Mouse (Mus musculus): ENCODE measurements around the gene Nav2. TPM values are rescaled to one million over a fixed set of nuclear protein-coding genes. Genes with fewer than 3 reads are reported as not detected.

Nav2 gene
- polyA plus RNA-seq, 1 experiment from 2014 or later = 7.5 TPM

DNA sequence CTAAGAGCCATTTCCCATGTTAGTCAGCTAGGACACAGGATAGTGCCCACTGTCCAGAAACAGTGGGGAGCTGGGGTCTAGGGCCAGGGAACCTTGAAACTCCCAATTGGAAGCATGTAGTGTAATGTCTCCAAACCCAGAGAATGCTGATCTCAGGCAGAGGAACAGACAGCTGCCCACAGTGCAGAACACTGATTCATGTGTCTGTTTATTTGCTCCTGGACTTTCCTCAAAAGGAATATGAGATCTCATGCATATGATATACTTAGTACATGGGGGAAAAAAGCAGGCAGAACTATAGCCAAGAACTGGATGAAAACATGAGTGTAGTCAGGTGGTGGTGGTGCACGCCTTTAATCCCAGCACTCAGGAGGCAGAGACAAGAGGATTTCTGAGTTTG lies 297.0 kb downstream of the Nav2 start:
- WGBS = 90% methylated on average over 1 of the region's 1 CpGs
- ATAC-seq (ENCODE audit: insufficient number of reproducible peaks, low FRiP score, low TSS enrichment, low read depth) = no peak

DNA sequence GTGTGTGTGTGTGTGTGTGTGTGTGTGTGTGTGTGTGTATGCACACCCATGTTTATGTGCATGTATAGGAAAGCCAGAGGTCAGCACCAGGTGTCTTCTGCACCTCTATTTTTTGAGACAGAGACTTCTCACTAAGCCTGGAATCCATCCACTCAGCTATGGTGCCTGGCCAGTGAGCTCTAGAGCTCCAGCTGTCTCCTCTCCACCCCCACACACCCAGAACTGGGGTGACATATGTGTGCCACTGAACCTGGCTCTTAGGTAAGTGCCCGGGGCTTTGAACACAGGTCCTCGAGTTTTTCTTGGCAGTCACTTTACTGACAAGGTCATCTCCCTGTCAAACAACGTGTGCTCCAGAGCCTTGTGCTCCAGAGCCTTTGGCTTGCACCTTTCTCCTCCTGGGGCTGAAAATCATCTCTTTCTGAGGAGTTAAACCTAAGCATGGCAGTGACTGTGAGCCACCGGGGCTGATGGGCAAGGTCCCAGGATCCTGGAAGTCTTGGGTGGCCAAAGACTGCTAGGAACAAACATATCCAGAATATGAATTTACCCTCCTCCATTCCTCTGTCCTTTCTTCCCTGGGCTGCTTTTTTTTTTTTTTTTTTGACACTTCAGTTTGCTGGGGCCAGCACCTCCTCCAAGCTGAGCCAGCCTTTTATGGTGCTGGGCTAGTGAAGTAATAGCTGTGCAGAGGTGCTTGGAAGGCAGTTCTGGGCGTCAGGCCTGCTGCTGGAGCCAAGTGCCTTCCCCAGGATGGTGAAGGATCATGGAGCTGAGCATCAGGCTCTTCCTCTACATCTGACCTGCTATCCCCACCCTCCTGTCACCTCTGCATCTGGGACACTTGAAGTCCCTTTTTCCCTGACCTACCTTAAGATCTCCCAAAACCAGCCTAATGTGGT lies 298.5 kb downstream of the Nav2 start:
- no peak for DNase-seq (ENCODE audit: low spot score)
- H3K36me3 ChIP-seq (ENCODE audit: control insufficient read depth, insufficient read depth, low read length) = no peaks in the 10 kb centered on the region
- no peak for ATAC-seq (ENCODE audit: insufficient number of reproducible peaks, low FRiP score, low TSS enrichment, low read depth)
- no peaks in the 10 kb centered on the region for H3K9me3 ChIP-seq (ENCODE audit: control insufficient read depth, low read length)
- no peaks in the 10 kb centered on the region for H3K27me3 ChIP-seq (ENCODE audit: control insufficient read depth, insufficient read depth, low read length)
- H3K4me2 ChIP-seq (ENCODE audit: low read depth, severe bottlenecking) = no peak overlapping the region
- no peak overlapping the region for H3K4me3 ChIP-seq (ENCODE audit: low read depth, low read length)
- no peak overlapping the region for H3K9ac ChIP-seq (ENCODE audit: low read length)
- no peaks in the 10 kb centered on the region for H3K4me1 ChIP-seq (ENCODE audit: control insufficient read depth, insufficient read depth, low read length)
- no peak overlapping the region for H3K27ac ChIP-seq (replicated peaks; ENCODE audit: low read depth, low read length)
- WGBS = 66% methylated on average over 5 of the region's 5 CpGs

More for the DNA sequence above, 297.0 kb downstream of the Nav2 start:
- H3K27me3 ChIP-seq (ENCODE audit: control insufficient read depth, insufficient read depth, low read length) = no peaks in the 10 kb centered on the region
- no peaks in the 10 kb centered on the region for H3K36me3 ChIP-seq (ENCODE audit: control insufficient read depth, insufficient read depth, low read length)
- H3K27ac ChIP-seq (replicated peaks; ENCODE audit: low read depth, low read length) = no peak overlapping the region
- no peak overlapping the region for H3K4me3 ChIP-seq (ENCODE audit: low read depth, low read length)
- no peak overlapping the region for H3K4me2 ChIP-seq (ENCODE audit: low read depth, severe bottlenecking)
- H3K9me3 ChIP-seq (ENCODE audit: control insufficient read depth, low read length) = no peaks in the 10 kb centered on the region
- H3K4me1 ChIP-seq (ENCODE audit: control insufficient read depth, insufficient read depth, low read length) = no peaks in the 10 kb centered on the region
- no peak overlapping the region for H3K9ac ChIP-seq (ENCODE audit: low read length)
- no peak for DNase-seq (ENCODE audit: low spot score)

DNA sequence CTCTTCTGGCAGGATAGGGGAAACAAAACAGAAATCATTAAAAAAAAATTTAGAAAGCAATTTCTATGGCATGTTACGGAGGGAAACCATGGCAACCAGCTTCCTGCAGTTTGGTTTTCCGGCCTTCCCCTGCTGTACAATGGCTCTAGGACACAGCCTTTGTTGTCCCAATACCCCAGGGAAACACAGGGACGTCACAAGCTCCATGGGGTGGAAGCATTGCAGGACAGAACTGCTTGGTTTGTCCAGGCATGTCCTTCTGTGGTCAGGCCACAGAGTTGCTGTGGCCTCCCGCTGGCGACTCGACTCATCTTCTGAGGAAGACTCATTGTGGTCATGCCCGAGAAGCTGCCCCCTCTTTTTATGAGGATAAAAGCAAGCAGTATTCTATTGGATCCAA lies 301.0 kb downstream of the Nav2 start:
- DNase-seq (ENCODE audit: low spot score) (no peak), ATAC-seq (ENCODE audit: insufficient number of reproducible peaks, low FRiP score, low TSS enrichment, low read depth) (no peak)
- no peak overlapping the region for H3K27ac ChIP-seq (replicated peaks; ENCODE audit: low read depth, low read length)
- H3K9ac ChIP-seq (ENCODE audit: low read length) = no peak overlapping the region
- WGBS = 81% methylated on average over 7 of the region's 7 CpGs
- no peak overlapping the region for H3K4me3 ChIP-seq (ENCODE audit: low read depth, low read length)
- no peak overlapping the region for H3K4me2 ChIP-seq (ENCODE audit: low read depth, severe bottlenecking)
- H3K36me3 ChIP-seq (ENCODE audit: control insufficient read depth, insufficient read depth, low read length) = no peaks in the 10 kb centered on the region
- H3K27me3 ChIP-seq (ENCODE audit: control insufficient read depth, insufficient read depth, low read length) = no peaks in the 10 kb centered on the region
- no peaks in the 10 kb centered on the region for H3K4me1 ChIP-seq (ENCODE audit: control insufficient read depth, insufficient read depth, low read length)
- no peaks in the 10 kb centered on the region for H3K9me3 ChIP-seq (ENCODE audit: control insufficient read depth, low read length)

DNA sequence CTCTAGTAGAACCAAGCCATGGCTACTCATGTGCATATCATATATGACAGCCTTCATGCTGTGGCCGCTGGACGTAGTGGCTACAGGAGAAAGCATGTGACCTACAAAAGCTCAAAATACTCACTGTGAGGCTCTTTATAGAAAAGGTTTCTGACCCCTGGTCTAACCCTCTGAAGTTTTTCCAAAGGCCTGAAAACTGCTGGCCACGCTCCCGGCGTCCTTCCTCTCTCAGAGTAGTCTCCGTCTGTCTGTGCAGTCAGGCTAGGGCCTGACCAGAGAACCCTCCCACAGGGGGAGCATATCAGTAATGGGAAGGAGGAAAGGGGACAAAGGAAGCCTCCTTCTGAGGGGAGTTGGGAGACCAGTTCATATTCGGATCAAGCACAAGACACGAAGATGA lies 302.2 kb downstream of the Nav2 start:
- DNase-seq (ENCODE audit: low spot score) (no peak), ATAC-seq (ENCODE audit: insufficient number of reproducible peaks, low FRiP score, low TSS enrichment, low read depth) (no peak)

DNA sequence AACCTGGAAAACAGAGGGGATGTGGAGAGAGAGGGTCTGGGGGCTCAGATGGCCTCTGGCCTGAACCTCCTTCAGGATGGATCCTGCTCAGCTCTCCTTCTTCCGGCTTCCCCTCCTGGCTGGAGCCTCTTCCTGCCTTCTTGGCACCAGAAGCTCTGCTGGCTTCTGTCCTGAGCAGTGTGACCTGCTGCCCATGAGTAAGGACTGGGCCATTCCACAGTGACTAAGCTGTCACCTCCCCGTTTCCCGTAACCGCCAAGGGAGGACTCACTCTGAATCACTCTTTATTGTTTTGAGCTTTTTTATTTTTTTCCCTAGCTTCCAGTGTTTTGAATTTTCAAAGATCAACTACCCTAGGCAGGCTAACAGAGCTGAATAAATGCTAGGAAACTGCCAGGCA lies 304.5 kb downstream of the Nav2 start:
- Histone ChIP-seq H3K9me3 (ENCODE audit: control insufficient read depth, low read length) (no peaks in the 10 kb centered on the region), H3K4me2 (ENCODE audit: low read depth, severe bottlenecking) (no peak overlapping the region), H3K36me3 (ENCODE audit: control insufficient read depth, insufficient read depth, low read length) (no peaks in the 10 kb centered on the region), H3K9ac (ENCODE audit: low read length) (no peak overlapping the region), H3K4me1 (ENCODE audit: control insufficient read depth, insufficient read depth, low read length) (peaks cover 5% of the 10 kb centered on the region; the same call in 1 of the 2 replicates), H3K27me3 (ENCODE audit: control insufficient read depth, insufficient read depth, low read length) (no peaks in the 10 kb centered on the region), H3K4me3 (ENCODE audit: low read depth, low read length) (no peak overlapping the region), H3K27ac (replicated peaks; ENCODE audit: low read depth, low read length) (no peak overlapping the region)
- ATAC-seq (ENCODE audit: insufficient number of reproducible peaks, low FRiP score, low TSS enrichment, low read depth) = no peak
- DNase-seq (ENCODE audit: low spot score) = no peak
- 91% methylated on average over 4 of the region's 4 CpGs for WGBS

More for the DNA sequence above, 302.2 kb downstream of the Nav2 start:
- 90% methylated on average over 8 of the region's 8 CpGs for WGBS
- Histone ChIP-seq H3K9ac (ENCODE audit: low read length) (no peak overlapping the region), H3K4me1 (ENCODE audit: control insufficient read depth, insufficient read depth, low read length) (no peaks in the 10 kb centered on the region), H3K4me2 (ENCODE audit: low read depth, severe bottlenecking) (no peak overlapping the region), H3K36me3 (ENCODE audit: control insufficient read depth, insufficient read depth, low read length) (no peaks in the 10 kb centered on the region), H3K9me3 (ENCODE audit: control insufficient read depth, low read length) (no peaks in the 10 kb centered on the region), H3K27me3 (ENCODE audit: control insufficient read depth, insufficient read depth, low read length) (no peaks in the 10 kb centered on the region), H3K27ac (replicated peaks; ENCODE audit: low read depth, low read length) (no peak overlapping the region), H3K4me3 (ENCODE audit: low read depth, low read length) (no peak overlapping the region)

DNA sequence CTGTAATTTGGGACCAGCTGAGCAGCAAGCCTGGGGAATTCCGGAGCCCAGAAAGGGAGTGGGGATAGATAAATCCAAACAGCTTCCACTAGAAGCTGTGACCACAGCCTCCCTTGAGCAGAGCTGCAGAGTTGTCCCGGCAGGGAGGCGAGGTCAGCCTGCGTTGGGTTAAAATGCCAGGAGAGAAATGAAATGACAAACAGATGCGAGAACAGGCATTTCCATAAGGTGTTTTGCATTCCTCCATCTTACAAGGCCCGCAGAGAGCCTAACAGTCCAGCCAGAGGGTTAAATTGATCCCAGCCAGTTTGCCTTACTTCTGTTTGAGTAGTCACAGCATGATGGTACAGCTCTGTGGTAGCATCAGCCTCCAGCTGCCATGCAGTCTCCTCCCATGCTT lies 309.3 kb downstream of the Nav2 start:
- peaks cover 5% of the 10 kb centered on the region; the same call in 1 of the 2 replicates for H3K4me1 ChIP-seq (ENCODE audit: control insufficient read depth, insufficient read depth, low read length)
- H3K27me3 ChIP-seq (ENCODE audit: control insufficient read depth, insufficient read depth, low read length) = no peaks in the 10 kb centered on the region
- peak; percentile 32 for DNase-seq (ENCODE audit: low spot score)
- H3K27ac ChIP-seq (replicated peaks; ENCODE audit: low read depth, low read length) = no peak overlapping the region
- WGBS = 33% methylated on average over 6 of the region's 6 CpGs
- no peak overlapping the region for H3K4me2 ChIP-seq (ENCODE audit: low read depth, severe bottlenecking)
- H3K36me3 ChIP-seq (ENCODE audit: control insufficient read depth, insufficient read depth, low read length) = no peaks in the 10 kb centered on the region
- no peak overlapping the region for H3K9ac ChIP-seq (ENCODE audit: low read length)
- 0 out of 2 replicates have a peak, but pooled peaks have one; percentile 44 for ATAC-seq (ENCODE audit: insufficient number of reproducible peaks, low FRiP score, low TSS enrichment, low read depth)
- H3K4me3 ChIP-seq (ENCODE audit: low read depth, low read length) = no peak overlapping the region
- H3K9me3 ChIP-seq (ENCODE audit: control insufficient read depth, low read length) = no peaks in the 10 kb centered on the region

DNA sequence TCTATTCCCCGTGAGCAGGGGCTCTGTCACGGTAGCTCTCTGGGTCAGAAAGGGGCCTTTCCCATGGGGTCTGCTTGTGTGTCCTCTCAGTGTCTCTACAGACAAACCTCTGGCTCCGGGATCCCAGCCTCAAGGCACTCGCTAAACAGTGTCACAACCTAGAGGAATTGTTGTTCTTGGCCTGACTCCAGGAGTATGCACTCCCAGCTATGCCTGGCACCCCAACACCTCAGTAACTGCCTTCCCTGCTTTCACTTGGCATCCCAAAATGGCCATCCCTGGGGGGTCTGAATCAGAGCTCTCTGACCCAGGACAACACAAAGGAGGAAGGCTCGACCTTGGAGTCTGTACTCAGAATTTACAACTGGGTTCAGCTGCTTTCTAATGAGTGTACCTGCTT lies 317.2 kb downstream of the Nav2 start:
- 80% methylated on average over 5 of the region's 5 CpGs for WGBS
- no peaks in the 10 kb centered on the region for H3K9me3 ChIP-seq (ENCODE audit: control insufficient read depth, low read length)
- no peak for DNase-seq (ENCODE audit: low spot score)
- no peak overlapping the region for H3K27ac ChIP-seq (replicated peaks; ENCODE audit: low read depth, low read length)
- no peak overlapping the region for H3K9ac ChIP-seq (ENCODE audit: low read length)
- H3K27me3 ChIP-seq (ENCODE audit: control insufficient read depth, insufficient read depth, low read length) = no peaks in the 10 kb centered on the region
- H3K36me3 ChIP-seq (ENCODE audit: control insufficient read depth, insufficient read depth, low read length) = no peaks in the 10 kb centered on the region
- ATAC-seq (ENCODE audit: insufficient number of reproducible peaks, low FRiP score, low TSS enrichment, low read depth) = no peak
- no peak overlapping the region for H3K4me2 ChIP-seq (ENCODE audit: low read depth, severe bottlenecking)
- H3K4me3 ChIP-seq (ENCODE audit: low read depth, low read length) = no peak overlapping the region
- H3K4me1 ChIP-seq (ENCODE audit: control insufficient read depth, insufficient read depth, low read length) = no peaks in the 10 kb centered on the region

DNA sequence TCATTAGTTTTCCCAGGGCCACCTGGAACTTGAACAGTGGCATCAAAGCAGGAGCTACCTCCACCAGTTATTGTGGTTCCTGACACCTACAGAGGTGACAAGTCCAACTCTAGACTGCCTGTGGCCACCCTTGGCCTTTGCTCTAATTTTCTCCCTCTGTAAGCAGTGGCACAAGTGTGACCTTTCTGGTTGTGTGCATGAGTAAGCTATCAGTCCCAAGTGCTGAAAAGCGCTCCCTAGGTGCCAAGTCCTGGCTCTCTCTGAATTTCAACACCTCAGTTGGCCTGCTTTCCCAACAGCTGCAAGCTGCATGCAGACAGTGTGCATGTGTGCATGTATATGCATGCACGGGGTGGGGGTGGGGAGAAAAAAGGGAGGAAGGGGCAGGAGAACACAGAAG lies 324.5 kb downstream of the Nav2 start:
- WGBS = 89% methylated on average over 2 of the region's 2 CpGs
- no peaks in the 10 kb centered on the region; the same call in 1 of the 2 replicates for H3K9me3 ChIP-seq (ENCODE audit: control insufficient read depth, low read length)

More for the DNA sequence above, 324.5 kb downstream of the Nav2 start:
- no peak overlapping the region for H3K4me2 ChIP-seq (ENCODE audit: low read depth, severe bottlenecking)
- no peak overlapping the region for H3K4me3 ChIP-seq (ENCODE audit: low read depth, low read length)
- no peaks in the 10 kb centered on the region for H3K36me3 ChIP-seq (ENCODE audit: control insufficient read depth, insufficient read depth, low read length)
- H3K4me1 ChIP-seq (ENCODE audit: control insufficient read depth, insufficient read depth, low read length) = no peaks in the 10 kb centered on the region
- DNase-seq (ENCODE audit: low spot score) = no peak
- no peak overlapping the region for H3K27ac ChIP-seq (replicated peaks; ENCODE audit: low read depth, low read length)
- ATAC-seq (ENCODE audit: insufficient number of reproducible peaks, low FRiP score, low TSS enrichment, low read depth) = no peak
- no peak overlapping the region for H3K9ac ChIP-seq (ENCODE audit: low read length)
- no peaks in the 10 kb centered on the region for H3K27me3 ChIP-seq (ENCODE audit: control insufficient read depth, insufficient read depth, low read length)
